Comparison of ENCODE assay signal across 8 mouse cellular contexts in genomic region chr10:80052374-80052764, GRCm38 (mm10). TPM values are rescaled to one million over a fixed set of nuclear protein-coding genes. Genes with fewer than 3 reads are reported as not detected.
DNase-seq lines count a peak whose midpoint lies in the region; ATAC-seq and TF ChIP-seq lines count a peak whose summit lies in the region.

No protein-coding gene starts in this region.

- H3K4me1 ChIP-seq in hindbrain, embryonic 12.5 days: peaks cover 40% of the 10 kb centered on the region
- H3K4me1 ChIP-seq in hindbrain, postnatal 0 days (ENCODE audit: insufficient read depth, low read length): peaks cover 8% of the 10 kb centered on the region
- H3K4me1 ChIP-seq in testis, adult 2 months (ENCODE audit: control insufficient read depth, insufficient read depth, low read length): peaks cover 15% of the 10 kb centered on the region
- peaks cover 2% of the 10 kb centered on the region; the same call in 1 of the 2 replicates for H3K4me1 ChIP-seq in intestine, postnatal 0 days (replicated peaks; ENCODE audit: control insufficient read depth, insufficient read depth, low read length)
- H3K4me1 ChIP-seq in stomach, embryonic 16.5 days (ENCODE audit: control insufficient read depth, insufficient read depth, low read length): peaks cover 40% of the 10 kb centered on the region

- no peak overlapping the region for H3K4me3 ChIP-seq in hindbrain, embryonic 12.5 days
- H3K4me3 ChIP-seq in hindbrain, postnatal 0 days (ENCODE audit: low read length): no peak overlapping the region
- H3K4me3 ChIP-seq in testis, adult 2 months (ENCODE audit: control insufficient read depth, low read depth, low read length): peak overlapping the region; percentile 98
- no peak overlapping the region for H3K4me3 ChIP-seq in intestine, postnatal 0 days (ENCODE audit: low read depth, low read length)
- H3K4me3 ChIP-seq in stomach, embryonic 16.5 days (replicated peaks; ENCODE audit: low read length): no peak overlapping the region

- H3K27me3 ChIP-seq in hindbrain, embryonic 12.5 days: 0 out of 2 replicates have a peak, but pooled peaks cover 1% of the 10 kb centered on the region
- no peaks in the 10 kb centered on the region for H3K27me3 ChIP-seq in hindbrain, postnatal 0 days (ENCODE audit: insufficient read depth, low read length)
- no peaks in the 10 kb centered on the region for H3K27me3 ChIP-seq in testis, adult 2 months (ENCODE audit: control insufficient read depth, insufficient read depth, low read length)
- H3K27me3 ChIP-seq in intestine, postnatal 0 days (replicated peaks; ENCODE audit: control insufficient read depth, insufficient read depth, low read length): no peaks in the 10 kb centered on the region
- no peaks in the 10 kb centered on the region for H3K27me3 ChIP-seq in stomach, embryonic 16.5 days (ENCODE audit: control insufficient read depth, insufficient read depth, low read length)

- WGBS in hindbrain, embryonic 12.5 days: 86% methylated on average over 5 of the region's 5 CpGs
- WGBS in hindbrain, postnatal 0 days: 82% methylated on average over 5 of the region's 5 CpGs
- 80% methylated on average over 5 of the region's 5 CpGs for WGBS in intestine, postnatal 0 days
- 84% methylated on average over 5 of the region's 5 CpGs for WGBS in stomach, embryonic 16.5 days

- no peak for DNase-seq in hindbrain, postnatal 0 days (ENCODE audit: low spot score)
- no peak for DNase-seq in testis, postnatal 14 days (ENCODE audit: low spot score)
- DNase-seq in left cerebral cortex, postnatal 36 days (ENCODE audit: low spot score in 2 of 2): no peak
- DNase-seq in right cerebral cortex, adult 2 months (ENCODE audit: low spot score in 2 of 2): no peak

- H3K9me3 ChIP-seq in hindbrain, embryonic 12.5 days (replicated peaks): no peaks in the 10 kb centered on the region
- H3K9me3 ChIP-seq in hindbrain, postnatal 0 days (ENCODE audit: low read length): no peaks in the 10 kb centered on the region
- no peaks in the 10 kb centered on the region for H3K9me3 ChIP-seq in intestine, postnatal 0 days (ENCODE audit: control insufficient read depth)
- no peaks in the 10 kb centered on the region for H3K9me3 ChIP-seq in stomach, embryonic 16.5 days (replicated peaks; ENCODE audit: control insufficient read depth, low read length)

- 0 out of 2 replicates have a peak overlapping the region, but pooled peaks have one; percentile 66 for H3K27ac ChIP-seq in hindbrain, embryonic 12.5 days
- H3K27ac ChIP-seq in hindbrain, postnatal 0 days: no peak overlapping the region
- H3K27ac ChIP-seq in testis, adult 2 months (ENCODE audit: control insufficient read depth, insufficient read depth, low read depth, low read length): peak overlapping the region; percentile 100; the same call in 1 of the 2 replicates
- H3K27ac ChIP-seq in intestine, postnatal 0 days (ENCODE audit: low read depth, low read length): peak overlapping the region; percentile 95
- H3K27ac ChIP-seq in stomach, embryonic 16.5 days (ENCODE audit: low read length): peak overlapping the region; percentile 76

- H3K36me3 ChIP-seq in hindbrain, embryonic 12.5 days: peaks cover 21% of the 10 kb centered on the region
- peaks cover 10% of the 10 kb centered on the region for H3K36me3 ChIP-seq in hindbrain, postnatal 0 days (ENCODE audit: insufficient read depth, low read length)
- H3K36me3 ChIP-seq in testis, adult 2 months (ENCODE audit: control insufficient read depth, insufficient read depth, low read length): no peaks in the 10 kb centered on the region; the same call in 1 of the 2 replicates
- H3K36me3 ChIP-seq in intestine, postnatal 0 days (ENCODE audit: control insufficient read depth, insufficient read depth): peaks cover 16% of the 10 kb centered on the region
- peaks cover 6% of the 10 kb centered on the region; the same call in 1 of the 2 replicates for H3K36me3 ChIP-seq in stomach, embryonic 16.5 days (ENCODE audit: control insufficient read depth, insufficient read depth, low read length)

- peak overlapping the region; percentile 42; the same call in 1 of the 2 replicates for H3K9ac ChIP-seq in hindbrain, embryonic 12.5 days
- H3K9ac ChIP-seq in hindbrain, postnatal 0 days (replicated peaks; ENCODE audit: low read length): no peak overlapping the region
- H3K9ac ChIP-seq in intestine, postnatal 0 days (ENCODE audit: low read depth, low read length): no peak overlapping the region
- H3K9ac ChIP-seq in stomach, embryonic 16.5 days (ENCODE audit: low read length): peak overlapping the region; percentile 50; the same call in 1 of the 2 replicates

- no peak for TF ChIP-seq CTCF in hindbrain, postnatal 0 days (IDR thresholded peaks at IDR 0.05; ENCODE audit: low read depth)
- TF ChIP-seq CTCF in testis, adult 2 months (IDR thresholded peaks at IDR 0.05; ENCODE audit: control insufficient read depth, insufficient read depth, insufficient replicate concordance, low read depth, low read length): no peak
- TF ChIP-seq CTCF in intestine, postnatal 0 days (IDR thresholded peaks at IDR 0.05; ENCODE audit: low read depth): no peak

- intact Hi-C loops in left cerebral cortex, postnatal 36 days (cut with DNase I): loop anchor here (5.0 kb wide), 1 partner anchor 60 kb away; no protein-coding TSS in a partner anchor

- no peak overlapping the region for H3K4me2 ChIP-seq in hindbrain, embryonic 12.5 days (replicated peaks)
- no peak overlapping the region for H3K4me2 ChIP-seq in hindbrain, postnatal 0 days (ENCODE audit: low read depth, low read length)
- no peak overlapping the region for H3K4me2 ChIP-seq in intestine, postnatal 0 days (replicated peaks; ENCODE audit: low read depth)
- H3K4me2 ChIP-seq in stomach, embryonic 16.5 days (ENCODE audit: low read depth, low read length): no peak overlapping the region

- no peak for TF ChIP-seq POLR2A in testis, adult 2 months (IDR thresholded peaks at IDR 0.05; ENCODE audit: control insufficient read depth, low read depth, low read length)

- no peak for ATAC-seq in hindbrain, embryonic 12.5 days (ENCODE audit: low FRiP score)
- ATAC-seq in hindbrain, postnatal 0 days: no peak
- ATAC-seq in intestine, postnatal 0 days: no peak
- no peak for ATAC-seq in stomach, embryonic 16.5 days (ENCODE audit: insufficient read depth, low FRiP score)

RNA-seq across cellular contexts. Expression of gene Gpx4, which starts 5.4 kb away (rescaled TPM):
- 449 and 484 TPM in 2 replicates for polyA plus RNA-seq in hindbrain, embryonic 12.5 days (2016; fragmentation: Nextera tagmentation; extraction: Ambion mirVana)
- total RNA-seq in hindbrain, postnatal 0 days (2014; rRNA removed): 373 and 379 TPM in 2 replicates
- polyA plus RNA-seq in hindbrain, postnatal 0 days (2015; fragmentation: Nextera tagmentation; extraction: Ambion mirVana): 757 and 762 TPM in 2 replicates
- polyA plus RNA-seq in testis, adult 2 months (2012; rRNA removed): 3,516 and 3,720 TPM in 2 replicates
- 1,519 and 1,523 TPM in 2 replicates for polyA plus RNA-seq in intestine, postnatal 0 days (2015; fragmentation: Nextera tagmentation; extraction: Ambion mirVana)
- polyA plus RNA-seq in stomach, embryonic 16.5 days (2015; fragmentation: Nextera tagmentation; extraction: Ambion mirVana): 445 and 507 TPM in 2 replicates
- 100 to 1,000 TPM; 468 to 559 TPM for total RNA-seq in left cerebral cortex, postnatal 36 days (2021)

RNA-seq across cellular contexts. Expression of gene Polr2e, which starts 12.8 kb away (rescaled TPM):
- 163 and 171 TPM in 2 replicates for polyA plus RNA-seq in hindbrain, embryonic 12.5 days (2016; fragmentation: Nextera tagmentation; extraction: Ambion mirVana)
- total RNA-seq in hindbrain, postnatal 0 days (2014; rRNA removed): 93.3 and 100 TPM in 2 replicates
- 143 TPM in 2 replicates for polyA plus RNA-seq in hindbrain, postnatal 0 days (2015; fragmentation: Nextera tagmentation; extraction: Ambion mirVana)
- 104 and 113 TPM in 2 replicates for polyA plus RNA-seq in testis, adult 2 months (2012; rRNA removed)
- 90.0 and 98.5 TPM in 2 replicates for polyA plus RNA-seq in intestine, postnatal 0 days (2015; fragmentation: Nextera tagmentation; extraction: Ambion mirVana)
- polyA plus RNA-seq in stomach, embryonic 16.5 days (2015; fragmentation: Nextera tagmentation; extraction: Ambion mirVana): 174 and 180 TPM in 2 replicates
- total RNA-seq in left cerebral cortex, postnatal 36 days (2021): 10 to 100 TPM; 69.2 to 83.6 TPM

RNA-seq across cellular contexts. Expression of gene Arhgap45, which starts 35.9 kb away (rescaled TPM):
- 8.7 and 8.9 TPM in 2 replicates for polyA plus RNA-seq in hindbrain, embryonic 12.5 days (2016; fragmentation: Nextera tagmentation; extraction: Ambion mirVana)
- total RNA-seq in hindbrain, postnatal 0 days (2014; rRNA removed): 2.9 and 3.3 TPM in 2 replicates
- 1.7 and 1.8 TPM in 2 replicates for polyA plus RNA-seq in hindbrain, postnatal 0 days (2015; fragmentation: Nextera tagmentation; extraction: Ambion mirVana)
- 2.1 and 3.4 TPM in 2 replicates for polyA plus RNA-seq in testis, adult 2 months (2012; rRNA removed)
- 1.2 and 1.3 TPM in 2 replicates for polyA plus RNA-seq in intestine, postnatal 0 days (2015; fragmentation: Nextera tagmentation; extraction: Ambion mirVana)
- 7.8 and 9.7 TPM in 2 replicates for polyA plus RNA-seq in stomach, embryonic 16.5 days (2015; fragmentation: Nextera tagmentation; extraction: Ambion mirVana)
- 1 to 10 TPM; 3.3 to 5.3 TPM for total RNA-seq in left cerebral cortex, postnatal 36 days (2021)

RNA-seq across cellular contexts. Expression of gene Sbno2, which starts 53.0 kb away (rescaled TPM):
- polyA plus RNA-seq in hindbrain, embryonic 12.5 days (2016; fragmentation: Nextera tagmentation; extraction: Ambion mirVana): 15.1 TPM in 2 replicates
- total RNA-seq in hindbrain, postnatal 0 days (2014; rRNA removed): 22.8 and 23.7 TPM in 2 replicates
- 6.9 and 7.8 TPM in 2 replicates for polyA plus RNA-seq in hindbrain, postnatal 0 days (2015; fragmentation: Nextera tagmentation; extraction: Ambion mirVana)
- polyA plus RNA-seq in testis, adult 2 months (2012; rRNA removed): 13.9 and 14.0 TPM in 2 replicates
- 9.8 and 11.1 TPM in 2 replicates for polyA plus RNA-seq in intestine, postnatal 0 days (2015; fragmentation: Nextera tagmentation; extraction: Ambion mirVana)
- polyA plus RNA-seq in stomach, embryonic 16.5 days (2015; fragmentation: Nextera tagmentation; extraction: Ambion mirVana): 17.2 and 19.0 TPM in 2 replicates
- total RNA-seq in left cerebral cortex, postnatal 36 days (2021): 10 to 100 TPM; 14.5 to 25.5 TPM

RNA-seq across cellular contexts. Expression of gene Abca7, which starts 56.1 kb away (rescaled TPM):
- polyA plus RNA-seq in hindbrain, embryonic 12.5 days (2016; fragmentation: Nextera tagmentation; extraction: Ambion mirVana): 6.9 and 7.7 TPM in 2 replicates
- 11.6 and 19.1 TPM in 2 replicates for total RNA-seq in hindbrain, postnatal 0 days (2014; rRNA removed)
- 2.3 and 2.4 TPM in 2 replicates for polyA plus RNA-seq in hindbrain, postnatal 0 days (2015; fragmentation: Nextera tagmentation; extraction: Ambion mirVana)
- 2.2 and 2.3 TPM in 2 replicates for polyA plus RNA-seq in testis, adult 2 months (2012; rRNA removed)
- 2.2 and 2.5 TPM in 2 replicates for polyA plus RNA-seq in intestine, postnatal 0 days (2015; fragmentation: Nextera tagmentation; extraction: Ambion mirVana)
- 6.3 and 7.4 TPM in 2 replicates for polyA plus RNA-seq in stomach, embryonic 16.5 days (2015; fragmentation: Nextera tagmentation; extraction: Ambion mirVana)
- 10 to 100 TPM; 10.3 to 13.0 TPM for total RNA-seq in left cerebral cortex, postnatal 36 days (2021)

Comparison
In these comparisons a context has a peak if more than half of its experiments do, and no peak if none do; other contexts are left out.
1. H3K9ac ChIP-seq: peak in hindbrain, embryonic 12.5 days (single experiment) and stomach, embryonic 16.5 days (single experiment); none in hindbrain, postnatal 0 days (single experiment) and intestine, postnatal 0 days (single experiment).